Mouse (Mus musculus): Measurements from ENCODE around the gene Rnasel. TPM values are rescaled to one million over a fixed set of nuclear protein-coding genes. Genes with fewer than 3 reads are reported as not detected.

The Rnasel gene
- total RNA-seq (2021) = 1 to 10 TPM; 4.1 TPM
- long read RNA-seq, experiment 1 = 0 reads
- long read RNA-seq, experiment 2, partial matches to known transcripts = 0 of 2 reads
- long read RNA-seq, experiment 2, other reads (novel, unspliced or antisense) = 2 of 2 reads

GRCm38 (mm10) chr1:153749211-153749801, at the start of gene Rnasel:
Rnasel (plus strand) TSS chr1:153749426.
- peak; percentile 58 for DNase-seq
- intact Hi-C loops (cut with DNase I; ENCODE audit: low total_unique reads) = no loop called here

- intact Hi-C loops (cut with DNase I; ENCODE audit: low total_unique reads) = no loop called here
- no peak for DNase-seq
These were observed 48.7 kb upstream of the Rnasel start for GRCm38 (mm10) chr1:153700448-153701063.

GRCm38 (mm10) chr1:153701461-153701860, 47.8 kb upstream of the Rnasel start:
- intact Hi-C loops (cut with DNase I; ENCODE audit: low total_unique reads) = no loop called here

GRCm38 (mm10) chr1:153702166-153702852, 46.9 kb upstream of the Rnasel start:
- intact Hi-C loops (cut with DNase I; ENCODE audit: low total_unique reads) = no loop called here
- DNase-seq = no peak

More at GRCm38 (mm10) chr1:153701461-153701860, 47.8 kb upstream of the Rnasel start:
- DNase-seq = no peak

- intact Hi-C loops (cut with DNase I; ENCODE audit: low total_unique reads) = no loop called here
- DNase-seq = no peak
These were observed 46.3 kb upstream of the Rnasel start for GRCm38 (mm10) chr1:153702853-153703410.

GRCm38 (mm10) chr1:153703445-153703991, 45.7 kb upstream of the Rnasel start:
- intact Hi-C loops (cut with DNase I; ENCODE audit: low total_unique reads) = no loop called here
- DNase-seq = peak; percentile 42

GRCm38 (mm10) chr1:153704174-153704573, 45.1 kb upstream of the Rnasel start:
- intact Hi-C loops (cut with DNase I; ENCODE audit: low total_unique reads) = no loop called here
- DNase-seq = no peak

GRCm38 (mm10) chr1:153704996-153705395, 44.2 kb upstream of the Rnasel start:
- intact Hi-C loops (cut with DNase I; ENCODE audit: low total_unique reads) = no loop called here
- DNase-seq = no peak

- no peak for DNase-seq
- intact Hi-C loops (cut with DNase I; ENCODE audit: low total_unique reads) = no loop called here
These were observed 40.6 kb upstream of the Rnasel start for GRCm38 (mm10) chr1:153708626-153709025.

- intact Hi-C loops (cut with DNase I; ENCODE audit: low total_unique reads) = no loop called here
These were observed 39.8 kb upstream of the Rnasel start for GRCm38 (mm10) chr1:153709451-153709850.

GRCm38 (mm10) chr1:153711544-153712262, 37.5 kb upstream of the Rnasel start:
- DNase-seq = no peak
- intact Hi-C loops (cut with DNase I; ENCODE audit: low total_unique reads) = no loop called here

More at GRCm38 (mm10) chr1:153709451-153709850, 39.8 kb upstream of the Rnasel start:
- no peak for DNase-seq

GRCm38 (mm10) chr1:153712633-153713032, 36.6 kb upstream of the Rnasel start:
- no peak for DNase-seq
- intact Hi-C loops (cut with DNase I; ENCODE audit: low total_unique reads) = no loop called here

GRCm38 (mm10) chr1:153717990-153718389, 31.2 kb upstream of the Rnasel start:
- intact Hi-C loops (cut with DNase I; ENCODE audit: low total_unique reads) = no loop called here
- DNase-seq = no peak

- no peak for DNase-seq
- intact Hi-C loops (cut with DNase I; ENCODE audit: low total_unique reads) = no loop called here
These were observed 28.3 kb upstream of the Rnasel start for GRCm38 (mm10) chr1:153720935-153721334.

- no peak for DNase-seq
- intact Hi-C loops (cut with DNase I; ENCODE audit: low total_unique reads) = no loop called here
These were observed 27.5 kb upstream of the Rnasel start for GRCm38 (mm10) chr1:153721565-153722310.

GRCm38 (mm10) chr1:153723426-153723825, 25.8 kb upstream of the Rnasel start:
- no peak for DNase-seq
- intact Hi-C loops (cut with DNase I; ENCODE audit: low total_unique reads) = no loop called here

- intact Hi-C loops (cut with DNase I; ENCODE audit: low total_unique reads) = no loop called here
- DNase-seq = no peak
These were observed 22.6 kb upstream of the Rnasel start for GRCm38 (mm10) chr1:153726636-153727035.

- intact Hi-C loops (cut with DNase I; ENCODE audit: low total_unique reads) = loop anchor here (10.0 kb wide), 1 partner anchor 55 kb away; no protein-coding TSS in a partner anchor
- no peak for DNase-seq
These were observed 19.4 kb upstream of the Rnasel start for GRCm38 (mm10) chr1:153729806-153730205.
